Mouse (Mus musculus) stomach, postnatal 0 days (tissue): ENCODE measurements around the gene Sart3. TPM values are rescaled to one million over a fixed set of nuclear protein-coding genes. Genes with fewer than 3 reads are reported as not detected.

Experiments
- ATAC-seq: fragments of 200-750 bp; cut with Nextera tagmentation; 2 replicates; pipeline ENCODE4 v1.8.0; 2017; ENCODE audit not compliant: low FRiP score, low TSS enrichment
- DNase-seq: peaks from one replicate; pipeline ENCODE4 v3.0.0-alpha.2; 2016; ENCODE audit warnings: low spot score
- H3K27ac ChIP-seq: fragments of 300-500 bp; sonication (generic); replicated peaks from 2 replicates; pipeline ENCODE4 v1.5.1; 2014; ENCODE audit warnings: mild to moderate bottlenecking, control low read depth
- H3K27me3 ChIP-seq: fragments of 300-500 bp; sonication (generic); 2 replicates; pipeline ENCODE4 v1.6.1; 2014; ENCODE audit warnings: low read length; ENCODE audit not compliant: control insufficient read depth, insufficient read depth
- H3K36me3 ChIP-seq: fragments of 300-500 bp; sonication (generic); 2 replicates; pipeline ENCODE4 v1.6.1; 2014; ENCODE audit warnings: low read length, mixed read lengths; ENCODE audit not compliant: control insufficient read depth, insufficient read depth
- H3K4me1 ChIP-seq: fragments of 300-500 bp; sonication (generic); replicated peaks from 2 replicates; pipeline ENCODE4 v1.6.1; 2014; ENCODE audit warnings: antibody characterized with exemption; ENCODE audit not compliant: control insufficient read depth, insufficient read depth
- H3K4me2 ChIP-seq: fragments of 300-500 bp; sonication (generic); replicated peaks from 2 replicates; pipeline ENCODE4 v1.6.1; 2014; ENCODE audit warnings: low read depth, mild to moderate bottlenecking, control low read depth, moderate library complexity
- H3K4me3 ChIP-seq: fragments of 300-500 bp; sonication (generic); 2 replicates; pipeline ENCODE4 v1.5.1; 2014; ENCODE audit warnings: low read depth, low read length, control low read depth
- H3K9ac ChIP-seq: fragments of 300-500 bp; sonication (generic); 2 replicates; pipeline ENCODE4 v1.6.1; 2014; ENCODE audit warnings: mild to moderate bottlenecking, low read length, control low read depth, mixed read lengths
- H3K9me3 ChIP-seq: fragments of 300-500 bp; sonication (generic); 2 replicates; pipeline ENCODE4 v1.6.1; 2016; ENCODE audit warnings: low read length; ENCODE audit not compliant: control insufficient read depth
- CTCF ChIP-seq: IDR thresholded peaks from 2 replicates; pipeline ENCODE4 v1.5.1; 2016; ENCODE audit warnings: antibody characterized with exemption, low read depth, mild to moderate bottlenecking, moderate library complexity
- EP300 ChIP-seq: optimal IDR thresholded peaks from 2 replicates; pipeline ENCODE3; 2016; ENCODE audit warnings: antibody characterized with exemption
- WGBS: fragments of 180-500 bp; shearing (Covaris S2); extraction: QIAGEN DNeasy Blood & Tissue Kit; methylation state at CpG from one replicate; pipeline ENCODE4 v1.1.7; 2014; 5-methylcytosine and 5-hydroxymethylcytosine counted together
- polyA plus RNA-seq: library from polyadenylated mRNA; unstranded; fragments of >200 nt; fragmentation: Nextera tagmentation; extraction: Ambion mirVana; gene quantifications from 2 replicates; pipeline ENCODE4 v1.2.1, GENCODE M21; 2015

The Sart3 gene
- polyA plus RNA-seq, 1 experiment from 2014 or later = 11.2 TPM

DNA sequence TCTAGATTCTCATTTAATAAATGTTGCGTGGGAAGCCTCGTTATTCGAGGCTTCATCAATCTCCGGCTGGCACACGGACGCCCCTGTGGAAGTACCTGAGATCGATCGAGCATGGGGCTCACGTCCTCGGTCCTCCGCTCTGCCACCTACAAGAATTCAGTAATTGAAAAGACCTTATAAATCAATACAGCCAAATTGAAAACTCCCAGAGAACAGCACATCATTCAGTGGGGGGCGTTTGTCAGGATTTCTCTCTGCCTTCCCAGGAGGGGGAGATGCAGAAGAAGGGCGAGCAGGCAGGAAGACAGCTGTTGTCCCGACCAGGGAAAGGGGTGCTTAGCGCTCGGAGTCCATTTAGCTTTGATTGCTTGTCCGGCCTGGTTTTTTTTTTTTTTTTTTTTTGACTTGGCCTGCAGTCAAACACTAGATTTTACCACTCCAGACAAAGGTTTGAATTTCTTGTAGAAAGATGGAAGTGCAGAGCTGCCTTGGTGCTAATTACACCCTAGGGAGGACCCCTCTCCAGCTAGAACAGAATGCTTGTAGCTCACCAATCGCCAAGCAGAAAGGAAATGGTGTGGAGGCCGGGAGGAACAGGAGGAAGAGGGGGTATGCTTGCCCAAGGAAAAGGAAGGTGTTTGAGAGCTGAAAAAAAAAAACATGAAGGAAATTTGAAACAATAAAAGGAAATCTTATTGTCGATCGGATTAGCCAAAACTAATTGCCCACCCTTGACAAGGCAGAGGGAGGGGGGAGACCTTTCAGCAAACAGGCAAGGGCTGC, 68.3 kb downstream of the Sart3 start:
- TF ChIP-seq EP300 (no peak), CTCF (no peak)
- WGBS = 56% methylated on average over 21 of the region's 21 CpGs
- no peak for DNase-seq
- no peak overlapping the region for H3K27ac ChIP-seq
- H3K9me3 ChIP-seq = no peaks in the 10 kb centered on the region
- H3K27me3 ChIP-seq = no peaks in the 10 kb centered on the region
- no peak overlapping the region for H3K4me3 ChIP-seq
- H3K4me1 ChIP-seq = no peaks in the 10 kb centered on the region
- no peak overlapping the region for H3K9ac ChIP-seq
- no peaks in the 10 kb centered on the region for H3K36me3 ChIP-seq
- H3K4me2 ChIP-seq = no peak overlapping the region
- no peak for ATAC-seq

DNA sequence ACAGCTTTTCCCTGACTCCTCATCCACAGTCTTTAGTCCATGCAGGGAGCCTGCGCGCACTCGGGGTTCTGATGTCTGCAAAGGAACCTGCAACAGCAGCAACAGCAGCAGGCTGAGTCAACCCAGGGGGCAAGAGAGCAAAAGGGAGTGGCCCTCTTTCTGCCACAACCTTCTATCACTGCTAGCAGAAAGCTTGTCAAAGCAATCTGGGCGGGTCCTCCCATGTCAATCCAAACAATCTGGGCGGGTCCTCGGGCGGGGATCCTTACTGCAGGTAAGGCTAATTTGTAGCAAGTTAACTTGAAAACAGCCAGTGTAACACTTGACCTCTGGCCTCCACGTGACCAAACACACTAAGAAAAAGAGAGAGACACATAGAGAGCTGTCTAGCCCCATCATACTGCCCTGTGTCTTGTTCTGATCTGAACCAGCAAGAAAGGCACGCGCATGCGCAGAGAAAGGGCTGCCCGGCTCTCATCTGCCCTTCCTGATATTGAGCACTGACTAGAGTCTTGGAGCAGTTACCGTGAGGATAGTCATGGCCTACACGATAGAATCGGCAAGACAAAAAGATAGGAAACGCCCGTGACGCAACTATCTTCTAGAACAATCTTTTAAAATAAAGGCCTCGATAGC, 71.8 kb downstream of the Sart3 start:
- H3K27ac ChIP-seq = no peak overlapping the region
- no peak for TF ChIP-seq CTCF
- TF ChIP-seq EP300 = no peak
- no peaks in the 10 kb centered on the region for H3K9me3 ChIP-seq
- 67% methylated on average over 19 of the region's 19 CpGs for WGBS
- no peak overlapping the region for H3K4me3 ChIP-seq
- peak; percentile 26 for DNase-seq
- ATAC-seq = no peak
- H3K27me3 ChIP-seq = no peaks in the 10 kb centered on the region
- no peaks in the 10 kb centered on the region for H3K36me3 ChIP-seq
- H3K9ac ChIP-seq = no peak overlapping the region
- H3K4me1 ChIP-seq = no peaks in the 10 kb centered on the region
- no peak overlapping the region for H3K4me2 ChIP-seq

DNA sequence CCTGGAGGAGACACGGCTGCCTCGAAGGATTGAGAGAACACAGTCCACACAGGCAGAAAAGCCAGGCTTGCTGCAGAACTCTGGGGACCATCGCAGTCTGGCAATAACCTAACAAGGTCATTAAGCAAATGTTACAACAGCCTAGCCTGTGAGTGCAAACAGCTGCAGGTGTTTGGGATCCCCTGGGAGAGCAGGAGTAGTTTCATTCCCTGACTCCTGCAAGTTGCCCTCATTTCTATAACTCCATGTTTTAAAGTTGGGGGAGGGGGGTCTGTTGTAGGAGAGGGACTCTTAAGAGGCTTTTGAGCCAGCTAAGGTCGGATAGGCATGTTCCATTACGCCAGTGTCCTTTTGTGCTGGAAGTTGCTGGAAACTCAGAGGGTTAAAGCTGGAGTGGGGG, 77.9 kb downstream of the Sart3 start:
- Histone ChIP-seq H3K4me3 (no peak overlapping the region), H3K9ac (no peak overlapping the region), H3K9me3 (no peaks in the 10 kb centered on the region), H3K4me2 (no peak overlapping the region), H3K27ac (no peak overlapping the region), H3K36me3 (no peaks in the 10 kb centered on the region), H3K4me1 (no peaks in the 10 kb centered on the region), H3K27me3 (no peaks in the 10 kb centered on the region)
- TF ChIP-seq EP300 (no peak), CTCF (no peak)
- 33% methylated on average over 5 of the region's 5 CpGs for WGBS
- no peak for DNase-seq
- no peak for ATAC-seq

DNA sequence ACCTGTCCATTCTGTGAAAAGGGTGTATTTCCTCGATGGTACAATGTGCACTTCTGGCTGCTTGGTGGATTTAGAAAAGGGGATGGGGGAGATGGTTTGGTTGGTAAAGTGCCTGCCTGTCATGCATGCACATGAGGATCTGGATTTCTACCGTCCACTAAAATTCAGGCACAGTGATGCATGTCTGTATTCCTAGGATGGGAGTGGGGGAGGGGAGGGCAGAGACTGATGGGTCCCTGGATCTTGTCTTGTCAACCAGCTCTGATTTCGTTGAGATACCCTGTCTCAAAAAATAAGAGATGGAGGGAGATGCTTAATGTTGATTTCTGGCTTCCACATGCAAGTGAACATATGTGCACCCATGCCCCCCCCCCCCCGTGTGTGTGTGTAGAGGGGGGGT, 78.3 kb downstream of the Sart3 start:
- no peak overlapping the region for H3K4me3 ChIP-seq
- whole genome bisulfite sequencing = 58% methylated on average over 4 of the region's 4 CpGs
- no peaks in the 10 kb centered on the region for H3K9me3 ChIP-seq
- H3K27ac ChIP-seq = no peak overlapping the region
- no peak overlapping the region for H3K4me2 ChIP-seq
- H3K9ac ChIP-seq = no peak overlapping the region
- TF ChIP-seq EP300 (no peak), CTCF (no peak)
- no peaks in the 10 kb centered on the region for H3K36me3 ChIP-seq
- no peaks in the 10 kb centered on the region for H3K27me3 ChIP-seq
- ATAC-seq (no peak), DNase-seq (no peak)
- H3K4me1 ChIP-seq = no peaks in the 10 kb centered on the region

GRCm38 (mm10) chr5:113693196-113693755, 79.0 kb downstream of the Sart3 start:
- H3K36me3 ChIP-seq = no peaks in the 10 kb centered on the region
- H3K4me1 ChIP-seq = no peaks in the 10 kb centered on the region
- WGBS = 88% methylated on average over 8 of the region's 8 CpGs
- DNase-seq (no peak), ATAC-seq (no peak)
- no peak overlapping the region for H3K27ac ChIP-seq
- no peak overlapping the region for H3K9ac ChIP-seq
- no peaks in the 10 kb centered on the region for H3K27me3 ChIP-seq
- no peaks in the 10 kb centered on the region for H3K9me3 ChIP-seq
- no peak overlapping the region for H3K4me2 ChIP-seq
- TF ChIP-seq EP300 (no peak), CTCF (no peak)
- no peak overlapping the region for H3K4me3 ChIP-seq

Other genes with a start within 250 kb of the Sart3 start
- 2.0 and 2.6 TPM in 2 replicates for gene Cmklr1, start 122.1 kb downstream of the Sart3 start, polyA plus RNA-seq
- not detected in 2 replicates for gene 1700069L16Rik, start 47.7 kb downstream of the Sart3 start, polyA plus RNA-seq
- gene Ficd, start 36.7 kb downstream of the Sart3 start, polyA plus RNA-seq = 5.5 and 6.0 TPM in 2 replicates
- 154 and 166 TPM in 2 replicates for gene Iscu, start 238 bp upstream of the Sart3 start, polyA plus RNA-seq
- 35.3 and 36.6 TPM in 2 replicates for gene Tmem119, start 28.0 kb upstream of the Sart3 start, polyA plus RNA-seq
- 2.0 and 2.6 TPM in 2 replicates for gene Selplg, start 60.1 kb upstream of the Sart3 start, polyA plus RNA-seq
- 91.6 and 93.6 TPM in 2 replicates for gene Coro1c, start 136.2 kb upstream of the Sart3 start, polyA plus RNA-seq
- 5.0 and 5.3 TPM in 2 replicates for gene Ssh1, start 221.4 kb upstream of the Sart3 start, polyA plus RNA-seq
- 0.15 and 0.24 TPM in 2 replicates for gene Dao, start 231.2 kb upstream of the Sart3 start, polyA plus RNA-seq